Comparison of ENCODE assay signal across 8 mouse cellular contexts in the genomic region with DNA sequence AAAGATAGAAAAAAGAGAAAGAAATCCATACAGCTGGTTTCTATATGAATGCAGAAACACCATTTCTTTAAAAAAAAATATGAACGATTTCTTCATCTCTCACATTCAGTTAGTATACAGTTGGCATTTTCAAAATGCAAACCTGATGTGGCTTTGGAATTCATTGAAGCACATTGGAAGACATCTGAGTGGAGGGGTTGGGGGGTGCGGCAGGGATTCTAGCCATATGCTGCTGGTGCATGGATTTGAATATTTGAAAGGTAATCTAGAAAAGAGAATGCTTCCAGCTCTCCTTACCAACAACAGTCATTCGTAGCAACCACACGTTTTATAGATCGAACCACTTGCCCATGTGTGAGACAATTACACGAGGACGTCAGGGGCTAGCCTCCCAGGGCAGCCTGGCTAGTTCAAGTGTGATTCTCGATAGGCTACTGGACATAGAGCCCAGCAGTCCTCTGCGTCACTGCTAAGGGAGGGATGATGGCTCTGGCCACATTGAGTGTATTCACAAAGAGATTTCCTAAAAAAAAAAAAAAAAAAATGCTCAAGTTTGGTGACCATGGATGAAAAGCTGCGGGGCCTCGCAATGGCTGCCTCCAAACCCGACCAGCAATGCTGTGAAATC.
DNase-seq lines count a peak whose midpoint lies in the region; ATAC-seq and TF ChIP-seq lines count a peak whose summit lies in the region.

No protein-coding gene starts in this region.

- H3K4me3 ChIP-seq in cerebellum, adult 2 months (replicated peaks; ENCODE audit: insufficient read depth, low read depth, low read length), result peak overlapping the region; percentile 47
- H3K4me3 ChIP-seq in megakaryocyte, embryonic 14.5 days (replicated peaks), result peak overlapping the region; percentile 88
- no peak overlapping the region; a peak in 1 of 4 replicates for H3K4me3 ChIP-seq in liver, embryonic 14.5 days (ENCODE audit: insufficient read depth in 1 of 2, low read depth in 2 of 2, low read length in 2 of 2)

- TF ChIP-seq EP300 in liver, embryonic 14.5 days (IDR thresholded peaks at IDR 0.05; ENCODE audit: low read depth), result no peak

- no peaks in the 10 kb centered on the region for H3K9me3 ChIP-seq in megakaryocyte, embryonic 14.5 days
- H3K9me3 ChIP-seq in liver, embryonic 14.5 days (ENCODE audit: control insufficient read depth, low read length), result no peaks in the 10 kb centered on the region

- WGBS in cerebellum, adult 2 months, result 38% methylated on average over 12 of the region's 12 CpGs
- 47% methylated on average over 12 of the region's 12 CpGs for WGBS in liver, embryonic 14.5 days (ENCODE audit: insufficient replicate concordance)

- no peak for ATAC-seq in megakaryocyte, adult 5-6 weeks (ENCODE audit: poor library complexity, severe bottlenecking)
- 0 out of 2 replicates have a peak, but pooled peaks have one; percentile 18 for ATAC-seq in liver, embryonic 14.5 days (ENCODE audit: insufficient read depth)

- H3K27ac ChIP-seq in cerebellum, adult 2 months (ENCODE audit: insufficient read depth, low read length), result peak overlapping the region; percentile 64
- no peak overlapping the region for H3K27ac ChIP-seq in liver, embryonic 14.5 days

- DNase-seq in cerebellum, adult 2 months, result no peak
- DNase-seq in cerebellum, adult 9-10 months, result no peak
- no peak for DNase-seq in liver, embryonic 14.5 days (ENCODE audit: low read depth in 3 of 3, low spot score in 3 of 3)
- DNase-seq in MN1 (ENCODE audit: low spot score), result no peak
- DNase-seq in cerebellum, adult 9-11 months, result no peak
- DNase-seq in kidney, adult 9 months, result no peak

- peak overlapping the region; percentile 37 for H3K4me2 ChIP-seq in liver, embryonic 14.5 days (ENCODE audit: low read depth)

- H3K9ac ChIP-seq in liver, embryonic 14.5 days (replicated peaks), result no peak overlapping the region

- no peak for TF ChIP-seq POLR2A in cerebellum, adult 2 months (IDR thresholded peaks at IDR 0.05; ENCODE audit: borderline replicate concordance, insufficient read depth, low read length)

- peaks cover 36% of the 10 kb centered on the region for H3K4me1 ChIP-seq in cerebellum, adult 2 months (ENCODE audit: control insufficient read depth, insufficient read depth, low read length)
- H3K4me1 ChIP-seq in megakaryocyte, embryonic 14.5 days, result peaks cover 65% of the 10 kb centered on the region
- peaks cover 0 to 10% of the 10 kb centered on the region in 2 experiments; a peak in 2 of 4 replicates for H3K4me1 ChIP-seq in liver, embryonic 14.5 days (replicated peaks; ENCODE audit: control insufficient read depth in 2 of 2, insufficient read depth in 2 of 2, low read length in 1 of 2)

- TF ChIP-seq CTCF in cerebellum, adult 2 months (IDR thresholded peaks at IDR 0.05; ENCODE audit: borderline replicate concordance, insufficient read depth, low read depth, low read length), result no peak
- no peak for TF ChIP-seq CTCF in liver, embryonic 14.5 days (IDR thresholded peaks at IDR 0.05; ENCODE audit: low read depth)

- H3K27me3 ChIP-seq in cerebellum, adult 2 months (ENCODE audit: control insufficient read depth, insufficient read depth, low read length), result no peaks in the 10 kb centered on the region
- H3K27me3 ChIP-seq in megakaryocyte, embryonic 14.5 days (replicated peaks), result peaks cover 15% of the 10 kb centered on the region
- H3K27me3 ChIP-seq in liver, embryonic 14.5 days (ENCODE audit: control insufficient read depth, insufficient read depth, low read length), result no peaks in the 10 kb centered on the region

- peaks cover 4% of the 10 kb centered on the region for H3K36me3 ChIP-seq in megakaryocyte, embryonic 14.5 days (replicated peaks; ENCODE audit: low read length)
- H3K36me3 ChIP-seq in liver, embryonic 14.5 days (replicated peaks; ENCODE audit: control insufficient read depth, insufficient read depth, low read depth), result no peaks in the 10 kb centered on the region

Comparison
In these comparisons a context has a peak if more than half of its experiments do, and no peak if none do; other contexts are left out.
1. H3K4me3 ChIP-seq: peak in cerebellum, adult 2 months (single experiment) and megakaryocyte, embryonic 14.5 days (single experiment); none in liver, embryonic 14.5 days (0 of 2).